Comparison of ENCODE assay signal across 9 mouse cellular contexts in genomic region chr10:18835684-18836479, GRCm38 (mm10). TPM values are rescaled to one million over a fixed set of nuclear protein-coding genes. Genes with fewer than 3 reads are reported as not detected.
DNase-seq lines count a peak whose midpoint lies in the region; ATAC-seq and TF ChIP-seq lines count a peak whose summit lies in the region.
"Had no signal": no experiment of that assay in that cellular context is flagged by ENCODE, and none has a peak within 500 bp of the region (broad histone marks: within the 10 kb centered on the region; RNA-seq: fewer than 3 reads in every experiment).

No protein-coding gene starts in this region.

- DNase-seq in 3T3-L1 (ENCODE audit: low read depth, low spot score) (peak; percentile 60), ES-CJ7 (ENCODE audit: low read depth, low spot score) (peak; percentile 26)
- DNase-seq in kidney, postnatal 36 days, result peak; percentile 26 to 71
- peak; percentile 59 for DNase-seq in splenic B cell, adult 2 months (ENCODE audit: low read depth, low spot score)

- H3K4me1 ChIP-seq in intestine, postnatal 0 days (replicated peaks; ENCODE audit: control insufficient read depth, insufficient read depth, low read length), result no peaks in the 10 kb centered on the region
- H3K4me1 ChIP-seq in intestine, embryonic 16.5 days (ENCODE audit: control insufficient read depth, insufficient read depth, low read length), result no peaks in the 10 kb centered on the region

- ATAC-seq in intestine, postnatal 0 days, result no peak
- no peak for ATAC-seq in intestine, embryonic 16.5 days
- ATAC-seq in common myeloid progenitor, adult 5-6 weeks (replicated peaks; ENCODE audit: low read depth, poor library complexity, severe bottlenecking), result peak; percentile 73; the same call in 1 of the 2 replicates
- no peak for ATAC-seq in erythroblast, adult 5-6 weeks (replicated peaks; ENCODE audit: low FRiP score, poor library complexity, severe bottlenecking)

- no peak overlapping the region for H3K27ac ChIP-seq in intestine, postnatal 0 days (ENCODE audit: low read depth, low read length)
- no peak overlapping the region for H3K27ac ChIP-seq in intestine, embryonic 16.5 days (ENCODE audit: low read length)

- H3K4me3 ChIP-seq in intestine, postnatal 0 days (ENCODE audit: low read depth, low read length), result no peak overlapping the region
- no peak overlapping the region for H3K4me3 ChIP-seq in intestine, embryonic 16.5 days (ENCODE audit: low read length)

- TF ChIP-seq CTCF in intestine, postnatal 0 days (IDR thresholded peaks at IDR 0.05; ENCODE audit: low read depth), result peak; percentile 67

- no peaks in the 10 kb centered on the region for H3K9me3 ChIP-seq in intestine, postnatal 0 days (ENCODE audit: control insufficient read depth)
- H3K9me3 ChIP-seq in intestine, embryonic 16.5 days (ENCODE audit: control insufficient read depth, low read length), result no peaks in the 10 kb centered on the region

- no peak overlapping the region for H3K4me2 ChIP-seq in intestine, postnatal 0 days (replicated peaks; ENCODE audit: low read depth)
- no peak overlapping the region for H3K4me2 ChIP-seq in intestine, embryonic 16.5 days (ENCODE audit: low read depth, low read length)

- H3K9ac ChIP-seq in intestine, postnatal 0 days (ENCODE audit: low read depth, low read length), result no peak overlapping the region
- no peak overlapping the region for H3K9ac ChIP-seq in intestine, embryonic 16.5 days (ENCODE audit: low read depth, low read length)

- no peaks in the 10 kb centered on the region for H3K27me3 ChIP-seq in intestine, postnatal 0 days (replicated peaks; ENCODE audit: control insufficient read depth, insufficient read depth, low read length)
- no peaks in the 10 kb centered on the region for H3K27me3 ChIP-seq in intestine, embryonic 16.5 days (replicated peaks; ENCODE audit: control insufficient read depth, insufficient read depth, low read length)
- no peaks in the 10 kb centered on the region; the same call in 1 of the 2 replicates for H3K27me3 ChIP-seq in splenic B cell, adult 2 months (ENCODE audit: control insufficient read depth, insufficient read depth, low read length, poor library complexity, severe bottlenecking)

- no peaks in the 10 kb centered on the region for H3K36me3 ChIP-seq in intestine, postnatal 0 days (ENCODE audit: control insufficient read depth, insufficient read depth)
- H3K36me3 ChIP-seq in intestine, embryonic 16.5 days (ENCODE audit: control insufficient read depth, insufficient read depth, low read length), result no peaks in the 10 kb centered on the region
- H3K36me3 ChIP-seq in splenic B cell, adult 2 months (ENCODE audit: control insufficient read depth, insufficient read depth, low read length, poor library complexity, severe bottlenecking), result no peaks in the 10 kb centered on the region

- WGBS in intestine, postnatal 0 days, result 50% methylated on average over 5 of the region's 6 CpGs
- WGBS in intestine, embryonic 16.5 days, result 56% methylated on average over 6 of the region's 6 CpGs

RNA-seq across cellular contexts. Expression of gene Perp, which starts 8.9 kb away (rescaled TPM):
- 223 and 244 TPM in 2 replicates for polyA plus RNA-seq in intestine, postnatal 0 days (2015; fragmentation: Nextera tagmentation; extraction: Ambion mirVana)
- polyA plus RNA-seq in intestine, embryonic 16.5 days (2015; fragmentation: Nextera tagmentation; extraction: Ambion mirVana), result 77.2 and 95.4 TPM in 2 replicates
- 0.92 and 3.6 TPM in 2 replicates for total RNA-seq in common myeloid progenitor, adult 5-6 weeks (2017)
- 1.0 and 2.7 TPM in 2 replicates for total RNA-seq in erythroblast, adult 5-6 weeks (2015; ENCODE audit: low replicate concordance)
- 0.56 and 0.85 TPM in 2 replicates for total RNA-seq in erythroblast, adult 5-6 weeks (2017; ENCODE audit: low replicate concordance)

RNA-seq across cellular contexts. Expression of gene Gm4922, which starts 49.3 kb away (rescaled TPM):
- 0.08 and 0.10 TPM in 2 replicates for polyA plus RNA-seq in intestine, postnatal 0 days (2015; fragmentation: Nextera tagmentation; extraction: Ambion mirVana)
- 0.05 TPM in 1 of 2 replicates, not detected in the other for polyA plus RNA-seq in intestine, embryonic 16.5 days (2015; fragmentation: Nextera tagmentation; extraction: Ambion mirVana)
- not detected in 2 replicates for total RNA-seq in common myeloid progenitor, adult 5-6 weeks (2017)
- not detected in 2 replicates for total RNA-seq in erythroblast, adult 5-6 weeks (2015; ENCODE audit: low replicate concordance)
- total RNA-seq in erythroblast, adult 5-6 weeks (2017; ENCODE audit: low replicate concordance), result not detected in 2 replicates
- polyA plus RNA-seq: cortical plate, adult 2 months had no signal
